Mouse (Mus musculus): ENCODE measurements around the gene Gm28305. TPM values are rescaled to one million over a fixed set of nuclear protein-coding genes. Genes with fewer than 3 reads are reported as not detected.

The Gm28305 gene
- not detected for total RNA-seq (2022)

- DNase-seq (ENCODE audit: low spot score in 2 of 2), result no peak
Observed at GRCm38 (mm10) chr9:104040362-104040761, at the start of gene Gm28305. Gene Gm28305, plus strand, starts transcription at chr9:104040662.

- DNase-seq (ENCODE audit: low spot score in 2 of 2), result no peak
Observed at GRCm38 (mm10) chr9:103996496-103996895, 44.0 kb upstream of the Gm28305 start.

- DNase-seq (ENCODE audit: low spot score in 2 of 2), result no peak
Observed at GRCm38 (mm10) chr9:104000601-104001000, 39.9 kb upstream of the Gm28305 start.

- peak; percentile 99 to 100 for DNase-seq (ENCODE audit: low spot score in 2 of 2)
Observed at GRCm38 (mm10) chr9:104001921-104002859, 38.3 kb upstream of the Gm28305 start, which contains the start of gene Nphp3. Gene Nphp3, plus strand, starts transcription at chr9:104002544.

GRCm38 (mm10) chr9:104002913-104003330 is 37.5 kb upstream of the Gm28305 start:
- DNase-seq (ENCODE audit: low spot score in 2 of 2), result no peak

- DNase-seq (ENCODE audit: low spot score in 2 of 2), result no peak
Observed at GRCm38 (mm10) chr9:104014526-104014925, 25.9 kb upstream of the Gm28305 start.

- DNase-seq (ENCODE audit: low spot score in 2 of 2), result no peak
Observed at GRCm38 (mm10) chr9:104021026-104021425, 19.4 kb upstream of the Gm28305 start.

- no peak for DNase-seq (ENCODE audit: low spot score in 2 of 2)
Observed at GRCm38 (mm10) chr9:104027186-104027585, 13.3 kb upstream of the Gm28305 start.

GRCm38 (mm10) chr9:104029861-104030260 is 10.6 kb upstream of the Gm28305 start:
- no peak for DNase-seq (ENCODE audit: low spot score in 2 of 2)

GRCm38 (mm10) chr9:104034231-104034630 is 6.2 kb upstream of the Gm28305 start:
- DNase-seq (ENCODE audit: low spot score in 2 of 2), result no peak

- no peak for DNase-seq (ENCODE audit: low spot score in 2 of 2)
Observed at GRCm38 (mm10) chr9:104034718-104035117, 5.7 kb upstream of the Gm28305 start.

GRCm38 (mm10) chr9:104035261-104036015 is 5.0 kb upstream of the Gm28305 start:
- peak; percentile 38 to 47 for DNase-seq (ENCODE audit: low spot score in 2 of 2)

GRCm38 (mm10) chr9:104038266-104038665 is 2.2 kb upstream of the Gm28305 start:
- DNase-seq (ENCODE audit: low spot score in 2 of 2), result no peak

GRCm38 (mm10) chr9:104039031-104039695 is 1.3 kb upstream of the Gm28305 start:
- no peak for DNase-seq (ENCODE audit: low spot score in 2 of 2)

GRCm38 (mm10) chr9:104039742-104040141 is 720 bp upstream of the Gm28305 start:
- DNase-seq (ENCODE audit: low spot score in 2 of 2), result no peak

GRCm38 (mm10) chr9:104043676-104044075 is 3.2 kb downstream of the Gm28305 start:
- DNase-seq (ENCODE audit: low spot score in 2 of 2), result no peak

GRCm38 (mm10) chr9:104051028-104051427 is 10.6 kb downstream of the Gm28305 start:
- no peak for DNase-seq (ENCODE audit: low spot score in 2 of 2)

GRCm38 (mm10) chr9:104062430-104063243 is 22.2 kb downstream of the Gm28305 start, which contains the start of gene Uba5:
Gene Uba5, minus strand, starts transcription at chr9:104063134.
- DNase-seq (ENCODE audit: low spot score in 2 of 2), result peak in 1 of 2 experiments; percentile 54

GRCm38 (mm10) chr9:104063244-104063961 is 22.9 kb downstream of the Gm28305 start, which contains the start of gene Acad11:
Gene Acad11, plus strand, starts transcription at chr9:104063377.
- peak; percentile 78 for DNase-seq (ENCODE audit: low spot score in 2 of 2)

GRCm38 (mm10) chr9:104064571-104064970 is 24.1 kb downstream of the Gm28305 start:
- DNase-seq (ENCODE audit: low spot score in 2 of 2), result no peak

Data from gastrocnemius, adult 8-10 months (tissue).